Mouse (Mus musculus) neural tube, embryonic 10.5 days (tissue): ENCODE data around the gene Olfr284.

Source experiments
- DNase-seq: peaks from one replicate; pipeline ENCODE4 v3.0.0-alpha.2; 2017; ENCODE audit warnings: low spot score; ENCODE audit errors: extremely low spot score

Gene Olfr284

DNA sequence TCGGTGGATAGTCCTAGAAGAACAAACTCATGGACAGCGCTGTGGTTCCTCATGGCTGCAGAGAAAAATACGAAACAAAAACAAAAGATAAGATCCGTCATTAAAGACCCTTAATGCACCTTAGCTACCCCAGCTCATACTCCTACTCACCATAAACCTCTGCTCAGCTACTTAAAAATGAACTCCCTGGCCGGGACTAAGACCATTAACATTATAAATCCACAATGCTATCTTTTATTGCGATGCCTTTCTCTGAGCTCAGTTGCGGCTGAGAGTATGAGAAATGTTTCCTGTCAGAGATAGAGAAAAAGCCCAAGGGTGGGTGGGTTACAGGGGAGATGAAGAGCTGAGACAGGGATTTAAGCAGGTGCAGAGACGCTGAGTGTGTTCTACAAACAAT lies at the start of gene Olfr284:
Olfr284 (minus strand) TSS at position 101 of the 400 bp plus-strand sequence.
- no peak for DNase-seq

DNA sequence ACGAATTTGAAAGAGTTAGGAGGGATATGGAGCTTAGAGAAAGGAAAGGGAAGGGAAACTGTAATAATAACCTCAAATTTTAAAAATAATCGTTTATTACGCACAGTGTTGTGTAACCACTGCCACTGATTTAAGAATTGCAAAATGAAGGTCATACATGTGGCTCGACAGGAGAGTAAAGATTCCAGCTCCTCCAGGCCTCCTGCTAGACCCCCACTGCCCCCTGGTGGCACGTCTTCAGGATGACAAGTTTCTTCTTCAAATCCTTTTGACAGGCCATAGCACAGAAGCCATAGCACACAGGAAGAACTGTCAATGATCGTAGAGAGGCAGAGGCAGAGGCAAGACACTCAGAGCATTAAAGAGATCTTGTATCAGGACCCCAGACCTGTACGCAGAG lies 49.0 kb upstream of the Olfr284 start:
- peak; percentile 74 for DNase-seq

DNA sequence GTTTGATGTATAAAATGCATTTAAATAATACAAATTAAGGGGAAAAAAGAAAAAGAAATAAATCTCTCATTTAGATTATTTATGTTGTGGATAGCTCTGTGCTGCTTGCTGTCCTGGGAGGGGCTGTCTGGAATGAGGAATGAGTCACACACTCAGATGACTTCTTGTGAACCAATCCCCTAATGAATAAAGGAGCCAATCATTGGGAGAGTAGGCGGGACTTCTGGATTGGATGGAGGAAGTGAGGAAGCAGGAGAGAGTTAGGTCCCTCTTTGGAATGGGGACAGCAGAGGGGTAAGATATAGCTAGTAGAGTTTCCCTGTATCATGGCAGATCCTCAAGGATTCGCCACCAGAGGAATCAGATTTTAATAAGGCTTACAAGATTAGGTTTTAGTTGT lies 46.8 kb upstream of the Olfr284 start:
- no peak for DNase-seq

DNA sequence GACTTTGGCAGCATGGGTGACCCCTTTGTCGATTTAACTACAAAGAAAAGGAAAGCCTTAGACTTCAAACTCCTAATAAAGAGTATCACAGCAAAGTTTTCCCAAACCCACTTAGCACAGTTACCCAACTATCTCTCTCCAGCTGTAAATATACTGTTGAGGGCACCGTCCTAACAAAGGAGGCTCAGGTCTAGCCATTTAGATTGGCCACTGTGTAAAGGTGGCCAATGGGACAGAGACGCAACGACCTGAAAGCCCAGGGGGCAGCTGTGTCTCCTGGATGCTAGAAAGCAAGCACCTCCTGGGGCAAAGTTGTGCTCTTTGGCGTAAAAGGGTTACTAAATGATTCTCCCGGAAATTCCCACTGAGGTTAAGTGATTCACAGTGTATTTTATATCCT lies 40.1 kb upstream of the Olfr284 start, which contains the start of gene Olfr283:
Olfr283 (minus strand) TSS at position 101 of the 400 bp plus-strand sequence.
- DNase-seq, result no peak

DNA sequence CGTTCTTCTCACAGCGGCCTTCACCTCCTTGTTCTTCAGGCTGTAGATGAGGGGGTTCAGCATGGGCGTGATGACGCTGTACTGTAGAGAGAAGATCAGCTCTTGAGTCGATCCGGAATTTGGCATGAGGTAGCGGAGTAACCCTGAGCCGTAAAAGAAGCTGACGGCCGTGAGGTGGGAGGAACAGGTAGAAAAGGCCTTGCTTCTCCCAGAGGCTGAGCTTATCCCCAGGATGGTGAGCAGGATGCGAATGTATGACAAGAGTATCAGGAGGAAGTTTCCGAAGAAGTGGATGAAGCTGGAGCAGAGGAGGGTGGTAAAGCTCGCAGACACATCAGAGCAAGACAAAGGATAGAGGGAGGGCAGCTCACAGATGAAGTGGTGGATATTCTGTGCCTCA lies 37.4 kb upstream of the Olfr284 start:
- DNase-seq, result no peak

DNA sequence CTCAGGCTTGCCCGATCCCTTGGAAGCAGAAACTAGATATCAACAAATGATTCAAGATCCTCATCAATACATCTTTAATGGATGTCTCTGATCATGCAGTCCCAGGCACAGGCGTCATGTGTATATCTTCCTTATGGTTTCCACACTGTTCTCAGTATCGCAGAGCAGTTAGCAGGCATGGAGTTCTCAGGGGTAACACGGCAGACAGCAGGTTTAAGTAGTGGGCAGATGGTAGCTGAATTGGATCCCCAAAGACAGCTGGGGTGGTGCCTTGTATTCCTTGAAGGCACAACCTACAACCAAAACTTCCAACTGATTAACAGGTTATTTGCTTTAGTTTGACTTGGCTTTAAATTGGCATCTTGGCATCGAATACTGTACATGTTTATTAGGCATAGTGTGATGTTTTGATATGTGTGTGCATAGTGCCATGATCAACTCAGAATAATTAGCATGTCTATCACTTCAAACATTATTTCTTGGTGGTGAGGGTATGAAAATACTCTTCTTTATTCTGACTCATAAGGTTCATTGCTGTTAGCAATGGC lies 23.5 kb downstream of the Olfr284 start, which contains the start of gene Olfr285:
Olfr285 (minus strand) TSS at position 177 of the 548 bp plus-strand sequence.
- no peak for DNase-seq

DNA sequence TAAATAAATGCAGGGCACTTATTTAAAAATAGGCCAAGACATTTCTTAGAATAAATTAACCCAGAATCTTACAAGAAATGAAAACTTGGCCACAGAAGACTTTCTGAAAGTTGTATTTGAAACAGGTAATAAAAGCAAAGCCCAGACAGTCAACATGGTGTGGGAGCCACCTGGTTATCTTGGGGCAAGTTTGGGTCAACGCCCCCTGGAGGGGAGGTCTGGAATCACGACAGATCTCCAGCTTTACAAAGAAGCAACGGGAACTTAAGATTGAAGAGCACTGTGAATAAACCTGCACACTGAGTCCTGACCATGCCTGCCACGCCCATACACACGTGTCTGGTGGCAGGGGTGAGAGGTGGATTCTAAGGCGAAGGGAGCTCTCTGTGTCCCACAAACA lies 25.1 kb downstream of the Olfr284 start:
- DNase-seq, result no peak

DNA sequence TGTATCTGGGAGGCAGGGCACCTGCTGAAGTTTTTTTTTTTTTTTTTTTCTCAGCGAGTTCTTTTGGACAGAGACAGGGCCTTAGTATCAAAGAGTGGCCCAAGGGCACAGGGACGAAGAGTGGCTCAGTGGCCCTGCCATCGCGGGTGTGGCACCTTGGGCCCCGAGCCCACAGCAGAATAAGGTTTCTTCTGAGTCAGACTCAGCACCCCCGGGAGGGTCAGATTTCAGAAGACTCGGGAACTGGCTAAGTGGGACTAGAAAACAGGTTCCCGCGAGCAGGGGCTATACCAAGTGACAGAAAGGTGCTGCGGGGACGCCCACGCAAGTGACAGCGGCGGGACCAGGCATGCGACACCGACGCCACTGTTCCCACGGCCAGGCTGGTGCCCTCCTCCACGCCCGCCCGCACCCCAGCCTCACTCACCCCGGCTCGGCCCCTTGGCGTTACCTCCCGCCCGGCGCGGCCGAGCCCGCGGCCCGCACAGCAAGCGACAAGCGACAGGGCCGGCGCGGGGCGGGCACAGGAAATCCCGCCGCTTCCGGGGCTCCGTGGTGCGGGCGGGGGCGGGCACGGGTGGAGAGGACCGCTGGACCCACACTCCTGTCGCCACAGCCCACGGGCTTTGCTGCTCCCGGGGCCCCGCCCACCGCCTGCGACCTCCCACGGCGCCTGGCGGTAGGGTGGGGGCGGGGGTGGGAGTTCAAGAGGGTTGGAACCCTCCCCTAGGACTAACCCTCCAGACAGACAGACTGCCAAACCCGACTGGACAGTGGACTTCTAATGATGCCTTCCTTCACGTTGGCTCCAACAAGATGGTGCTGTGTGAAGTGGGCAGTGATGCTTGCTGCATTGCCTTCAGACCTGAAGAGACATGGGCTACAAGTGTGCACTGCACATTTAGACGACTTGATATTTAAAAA lies 44.9 kb downstream of the Olfr284 start, which contains the start of gene Zfp641:
Zfp641 (minus strand) TSS at position 534 of the 924 bp plus-strand sequence.
- peak; percentile 42 for DNase-seq

DNA sequence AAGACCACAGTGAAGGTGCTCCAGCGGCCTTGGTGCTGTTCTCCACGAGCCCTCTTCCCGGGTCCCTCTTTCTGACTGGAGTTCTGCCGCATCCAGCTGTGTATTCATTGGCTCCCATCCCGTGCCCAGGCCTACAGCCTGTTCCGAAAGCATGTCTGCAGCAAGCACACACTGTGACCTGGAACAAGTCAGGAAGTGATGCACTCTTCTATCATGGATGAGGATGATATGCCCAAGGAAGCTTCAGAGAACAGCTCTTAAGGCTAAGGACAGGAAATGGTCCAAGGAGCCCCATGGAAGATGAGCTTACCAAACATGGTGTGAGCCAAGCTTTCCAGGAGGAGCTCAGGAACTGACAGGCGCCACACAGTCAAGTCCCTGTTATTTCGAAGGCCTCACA lies 47.1 kb downstream of the Olfr284 start:
- DNase-seq, result no peak
